Mouse (Mus musculus): ENCODE results near the gene Zfp809.

GRCm38 (mm10) chr9:22213785-22214194 lies 11.7 kb upstream of the Zfp809 start:
- TF ChIP-seq USF1 (IDR thresholded peaks at IDR 0.05; ENCODE audit: low read depth) (no peak), POLR2A (IDR thresholded peaks at IDR 0.05; ENCODE audit: insufficient read length, low read depth) (no peak), POLR2AphosphoS2 (IDR thresholded peaks at IDR 0.05; ENCODE audit: insufficient read length, low read depth) (no peak), MAX (IDR thresholded peaks at IDR 0.05; ENCODE audit: low read depth) (no peak), TCF12 (IDR thresholded peaks at IDR 0.05; ENCODE audit: insufficient read depth, poor library complexity, severe bottlenecking) (no peak), MYOG (IDR thresholded peaks at IDR 0.05; ENCODE audit: control insufficient read depth in 1 of 3, insufficient read depth in 1 of 3, insufficient read length in 2 of 3, low read depth in 2 of 3) (no peak), SRF (IDR thresholded peaks at IDR 0.05; ENCODE audit: control insufficient read depth, insufficient read length, low read depth) (no peak), CEBPB (IDR thresholded peaks at IDR 0.05; ENCODE audit: insufficient read depth, poor library complexity, severe bottlenecking) (no peak), MYOD1 (IDR thresholded peaks at IDR 0.05; ENCODE audit: control insufficient read depth in 1 of 3, insufficient read length in 2 of 3, low read depth in 2 of 3) (no peak), E2F4 (IDR thresholded peaks at IDR 0.05; ENCODE audit: insufficient read depth) (no peak), TCF3 (IDR thresholded peaks at IDR 0.05; ENCODE audit: insufficient read length, low read depth) (no peak)

All from myocyte (in vitro differentiated cells).